21 mouse cellular contexts compared by ENCODE assay signal in the genomic region with DNA sequence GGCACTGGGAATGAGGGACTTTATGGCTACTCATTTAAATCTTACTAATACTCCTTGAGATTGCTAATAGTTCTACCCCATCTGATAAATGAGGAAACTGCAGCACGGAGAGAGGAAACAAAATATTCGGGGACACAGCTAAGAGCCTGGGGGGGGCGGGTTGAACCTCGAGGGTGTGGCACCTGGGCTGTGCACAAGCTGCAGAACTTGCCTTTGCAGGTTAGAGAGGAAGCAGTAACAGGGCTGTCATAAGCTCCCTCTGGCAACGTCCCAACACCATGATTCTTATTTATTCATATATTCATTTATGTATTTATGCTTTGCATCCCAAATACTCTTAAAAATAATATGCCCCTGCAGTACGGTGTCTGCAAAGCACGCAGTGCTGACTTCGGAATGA.
DNase-seq lines count a peak whose midpoint lies in the region; ATAC-seq and TF ChIP-seq lines count a peak whose summit lies in the region.
"Had no signal": no experiment of that assay in that cellular context is flagged by ENCODE, and none has a peak within 500 bp of the region (broad histone marks: within the 10 kb centered on the region; RNA-seq: fewer than 3 reads in every experiment).

No protein-coding gene starts in this region.

- no peak for TF ChIP-seq CTCF in brain, embryonic 14.5 days (IDR thresholded peaks at IDR 0.05; ENCODE audit: borderline replicate concordance, extremely low read depth, insufficient read depth, insufficient read length)

- no peaks in the 10 kb centered on the region for H3K27me3 ChIP-seq in forebrain, embryonic 14.5 days (replicated peaks; ENCODE audit: control insufficient read depth, insufficient read depth, low read length)
- H3K27me3 ChIP-seq in forebrain, embryonic 11.5 days (ENCODE audit: control insufficient read depth, insufficient read depth, low read length): no peaks in the 10 kb centered on the region
- no peaks in the 10 kb centered on the region for H3K27me3 ChIP-seq in midbrain, embryonic 13.5 days
- no peaks in the 10 kb centered on the region for H3K27me3 ChIP-seq in midbrain, embryonic 11.5 days (ENCODE audit: control insufficient read depth, insufficient read depth, low read length)
- no peaks in the 10 kb centered on the region for H3K27me3 ChIP-seq in midbrain, embryonic 16.5 days (ENCODE audit: control insufficient read depth, insufficient read depth, low read depth, low read length)
- H3K27me3 ChIP-seq: embryonic facial prominence, embryonic 15.5 days; hindbrain, embryonic 12.5 days; hindbrain, embryonic 15.5 days had no signal

- TF ChIP-seq POLR2A in brain, embryonic 14.5 days (IDR thresholded peaks at IDR 0.05; ENCODE audit: borderline replicate concordance, extremely low read depth, insufficient read depth, insufficient read length, poor library complexity, severe bottlenecking): no peak

- no peak overlapping the region for H3K4me2 ChIP-seq in forebrain, embryonic 14.5 days (ENCODE audit: low read length)
- no peak overlapping the region for H3K4me2 ChIP-seq in forebrain, embryonic 11.5 days (ENCODE audit: low read depth, low read length, severe bottlenecking)
- H3K4me2 ChIP-seq in midbrain, embryonic 13.5 days (replicated peaks): no peak overlapping the region
- no peak overlapping the region for H3K4me2 ChIP-seq in midbrain, embryonic 11.5 days
- no peak overlapping the region for H3K4me2 ChIP-seq in midbrain, embryonic 16.5 days (ENCODE audit: low read length)
- H3K4me2 ChIP-seq: embryonic facial prominence, embryonic 15.5 days; heart, embryonic 11.5 days; hindbrain, embryonic 12.5 days; hindbrain, embryonic 15.5 days had no signal

- H3K9ac ChIP-seq in forebrain, embryonic 14.5 days (ENCODE audit: low read length): no peak overlapping the region
- H3K9ac ChIP-seq in forebrain, embryonic 11.5 days (ENCODE audit: low read length): no peak overlapping the region
- no peak overlapping the region for H3K9ac ChIP-seq in midbrain, embryonic 13.5 days (replicated peaks)
- H3K9ac ChIP-seq in midbrain, embryonic 11.5 days (ENCODE audit: low read length): no peak overlapping the region
- no peak overlapping the region for H3K9ac ChIP-seq in midbrain, embryonic 16.5 days (ENCODE audit: low read depth, low read length)
- H3K9ac ChIP-seq: embryonic facial prominence, embryonic 15.5 days; hindbrain, embryonic 12.5 days; hindbrain, embryonic 15.5 days had no signal

- WGBS in forebrain, embryonic 14.5 days: 79% methylated on average over 8 of the region's 8 CpGs
- 85% methylated on average over 8 of the region's 8 CpGs for WGBS in forebrain, embryonic 11.5 days
- 77% methylated on average over 8 of the region's 8 CpGs for WGBS in midbrain, embryonic 13.5 days
- WGBS in midbrain, embryonic 11.5 days: 82% methylated on average over 8 of the region's 8 CpGs
- 77% methylated on average over 8 of the region's 8 CpGs for WGBS in midbrain, embryonic 16.5 days

- no peaks in the 10 kb centered on the region for H3K9me3 ChIP-seq in forebrain, embryonic 14.5 days (replicated peaks; ENCODE audit: control insufficient read depth, low read length)
- H3K9me3 ChIP-seq in forebrain, embryonic 11.5 days (ENCODE audit: control insufficient read depth, low read length): no peaks in the 10 kb centered on the region
- H3K9me3 ChIP-seq in midbrain, embryonic 13.5 days: no peaks in the 10 kb centered on the region
- H3K9me3 ChIP-seq in midbrain, embryonic 11.5 days (ENCODE audit: control insufficient read depth, low read length): no peaks in the 10 kb centered on the region
- H3K9me3 ChIP-seq in midbrain, embryonic 16.5 days (replicated peaks; ENCODE audit: control insufficient read depth, low read length, poor library complexity, severe bottlenecking): no peaks in the 10 kb centered on the region
- H3K9me3 ChIP-seq: embryonic facial prominence, embryonic 15.5 days; hindbrain, embryonic 12.5 days; hindbrain, embryonic 15.5 days had no signal

- H3K4me1 ChIP-seq in forebrain, embryonic 14.5 days (ENCODE audit: control insufficient read depth, insufficient read depth, low read length): no peaks in the 10 kb centered on the region
- H3K4me1 ChIP-seq in forebrain, embryonic 11.5 days (replicated peaks; ENCODE audit: control insufficient read depth, insufficient read depth, low read length): no peaks in the 10 kb centered on the region
- no peaks in the 10 kb centered on the region for H3K4me1 ChIP-seq in midbrain, embryonic 13.5 days (replicated peaks)
- H3K4me1 ChIP-seq in midbrain, embryonic 11.5 days (ENCODE audit: control insufficient read depth, insufficient read depth, low read length): no peaks in the 10 kb centered on the region
- H3K4me1 ChIP-seq in midbrain, embryonic 16.5 days (ENCODE audit: control insufficient read depth, insufficient read depth, low read length): no peaks in the 10 kb centered on the region
- H3K4me1 ChIP-seq: embryonic facial prominence, embryonic 15.5 days; hindbrain, embryonic 12.5 days; hindbrain, embryonic 15.5 days had no signal

- H3K36me3 ChIP-seq in forebrain, embryonic 14.5 days (ENCODE audit: control insufficient read depth, insufficient read depth, low read length): no peaks in the 10 kb centered on the region
- H3K36me3 ChIP-seq in forebrain, embryonic 11.5 days (ENCODE audit: control insufficient read depth, insufficient read depth, low read length): no peaks in the 10 kb centered on the region
- H3K36me3 ChIP-seq in midbrain, embryonic 13.5 days: no peaks in the 10 kb centered on the region
- no peaks in the 10 kb centered on the region for H3K36me3 ChIP-seq in midbrain, embryonic 11.5 days (ENCODE audit: control insufficient read depth, insufficient read depth, low read length)
- H3K36me3 ChIP-seq in midbrain, embryonic 16.5 days (ENCODE audit: control insufficient read depth, insufficient read depth, low read length): no peaks in the 10 kb centered on the region
- H3K36me3 ChIP-seq: embryonic facial prominence, embryonic 15.5 days; hindbrain, embryonic 12.5 days; hindbrain, embryonic 15.5 days had no signal

- H3K4me3 ChIP-seq in forebrain, embryonic 14.5 days (ENCODE audit: low read depth, low read length): no peak overlapping the region
- H3K4me3 ChIP-seq in forebrain, embryonic 11.5 days (ENCODE audit: low read depth, low read length): no peak overlapping the region
- H3K4me3 ChIP-seq in midbrain, embryonic 13.5 days (replicated peaks): no peak overlapping the region
- H3K4me3 ChIP-seq in midbrain, embryonic 11.5 days (ENCODE audit: low read depth, low read length): no peak overlapping the region
- no peak overlapping the region for H3K4me3 ChIP-seq in midbrain, embryonic 16.5 days (ENCODE audit: low read depth, low read length)
- H3K4me3 ChIP-seq: embryonic facial prominence, embryonic 15.5 days; hindbrain, embryonic 12.5 days; hindbrain, embryonic 15.5 days had no signal

- H3K27ac ChIP-seq in forebrain, embryonic 14.5 days (ENCODE audit: low read depth, low read length): no peak overlapping the region
- no peak overlapping the region for H3K27ac ChIP-seq in forebrain, embryonic 11.5 days (ENCODE audit: low read depth, low read length)
- H3K27ac ChIP-seq in midbrain, embryonic 13.5 days: no peak overlapping the region
- no peak overlapping the region for H3K27ac ChIP-seq in midbrain, embryonic 11.5 days (ENCODE audit: low read depth, low read length)
- H3K27ac ChIP-seq in midbrain, embryonic 16.5 days (ENCODE audit: low read length): no peak overlapping the region
- H3K27ac ChIP-seq: embryonic facial prominence, embryonic 15.5 days; hindbrain, embryonic 12.5 days; hindbrain, embryonic 15.5 days had no signal

- peak; percentile 18; the same call in 1 of the 2 replicates for ATAC-seq in forebrain, embryonic 14.5 days
- no peak for ATAC-seq in forebrain, embryonic 11.5 days (replicated peaks; ENCODE audit: low FRiP score)
- peak; percentile 43; the same call in 1 of the 2 replicates for ATAC-seq in midbrain, embryonic 13.5 days
- no peak for ATAC-seq in midbrain, embryonic 11.5 days (ENCODE audit: low FRiP score)
- peak; percentile 28; the same call in 1 of the 2 replicates for ATAC-seq in midbrain, embryonic 16.5 days
- ATAC-seq: CD4-positive, CD25-positive, alpha-beta regulatory T cell, adult 4 months; intestine, postnatal 0 days had no signal

- peak; percentile 11 for DNase-seq in forebrain, embryonic 14.5 days (ENCODE audit: low spot score)
- no peak for DNase-seq in forebrain, embryonic 11.5 days (ENCODE audit: low spot score)
- no peak for DNase-seq in midbrain, embryonic 11.5 days (ENCODE audit: low spot score, missing footprints)
- DNase-seq in brain, embryonic 14.5 days (ENCODE audit: low read depth): peak; percentile 26
- DNase-seq: adrenal gland, adult 2 months; adrenal gland, postnatal 14 days; cerebellum, adult 11-12 months; cerebellum, adult 8-10 months; cerebellum, postnatal 10 days; cerebellum, postnatal 36 days; embryo, embryonic 11 days; gastrocnemius, postnatal 14 days; heart, adult 11 months had no signal

Comparison
In these comparisons a context has a peak if more than half of its experiments do, and no peak if none do; other contexts are left out.
1. ATAC-seq: peak in forebrain, embryonic 14.5 days (single experiment), midbrain, embryonic 13.5 days (single experiment) and midbrain, embryonic 16.5 days (single experiment); none in forebrain, embryonic 11.5 days (single experiment) and midbrain, embryonic 11.5 days (single experiment).
2. DNase-seq: peak in forebrain, embryonic 14.5 days (single experiment) and brain, embryonic 14.5 days (single experiment); none in forebrain, embryonic 11.5 days (single experiment) and midbrain, embryonic 11.5 days (single experiment).